Mouse (Mus musculus): ENCODE measurements around the gene Tgm6. TPM values are rescaled to one million over a fixed set of nuclear protein-coding genes. Genes with fewer than 3 reads are reported as not detected.

Gene Tgm6
- polyA plus RNA-seq, 1 experiment from 2014 or later, result not detected

- Histone ChIP-seq H3K4me3 (ENCODE audit: low read length) (no peak overlapping the region), H3K4me1 (ENCODE audit: control insufficient read depth, insufficient read depth, low read length) (no peaks in the 10 kb centered on the region), H3K27ac (ENCODE audit: low read depth, low read length) (no peak overlapping the region), H3K9ac (ENCODE audit: low read depth, low read length) (no peak overlapping the region), H3K9me3 (ENCODE audit: control insufficient read depth, low read length) (no peaks in the 10 kb centered on the region), H3K4me2 (replicated peaks; ENCODE audit: low read depth, low read length) (no peak overlapping the region), H3K36me3 (ENCODE audit: control insufficient read depth, insufficient read depth, low read length) (peaks cover 45% of the 10 kb centered on the region), H3K27me3 (ENCODE audit: control insufficient read depth, insufficient read depth, low read length) (no peaks in the 10 kb centered on the region)
- ATAC-seq (ENCODE audit: low FRiP score, low TSS enrichment), result peak; percentile 9; the same call in 1 of the 2 replicates
- 78% methylated on average over 9 of the region's 9 CpGs for WGBS
Measured at GRCm38 (mm10) chr2:130166311-130167214, 54.3 kb downstream of the Tgm6 start.

GRCm38 (mm10) chr2:130167861-130168260, 55.6 kb downstream of the Tgm6 start:
- H3K9me3 ChIP-seq (ENCODE audit: control insufficient read depth, low read length), result no peaks in the 10 kb centered on the region
- 57% methylated on average over 3 of the region's 3 CpGs for WGBS
- H3K27me3 ChIP-seq (ENCODE audit: control insufficient read depth, insufficient read depth, low read length), result no peaks in the 10 kb centered on the region
- no peaks in the 10 kb centered on the region for H3K4me1 ChIP-seq (ENCODE audit: control insufficient read depth, insufficient read depth, low read length)
- no peak overlapping the region for H3K4me2 ChIP-seq (replicated peaks; ENCODE audit: low read depth, low read length)
- H3K9ac ChIP-seq (ENCODE audit: low read depth, low read length), result no peak overlapping the region
- H3K27ac ChIP-seq (ENCODE audit: low read depth, low read length), result no peak overlapping the region
- H3K36me3 ChIP-seq (ENCODE audit: control insufficient read depth, insufficient read depth, low read length), result peaks cover 58% of the 10 kb centered on the region
- H3K4me3 ChIP-seq (ENCODE audit: low read length), result no peak overlapping the region
- no peak for ATAC-seq (ENCODE audit: low FRiP score, low TSS enrichment)

- no peak overlapping the region for H3K4me3 ChIP-seq (ENCODE audit: low read length)
- H3K27ac ChIP-seq (ENCODE audit: low read depth, low read length), result no peak overlapping the region
- 65% methylated on average over 2 of the region's 2 CpGs for whole genome bisulfite sequencing
- ATAC-seq (ENCODE audit: low FRiP score, low TSS enrichment), result no peak
- no peaks in the 10 kb centered on the region for H3K9me3 ChIP-seq (ENCODE audit: control insufficient read depth, low read length)
- peaks cover 95% of the 10 kb centered on the region for H3K36me3 ChIP-seq (ENCODE audit: control insufficient read depth, insufficient read depth, low read length)
- H3K4me2 ChIP-seq (replicated peaks; ENCODE audit: low read depth, low read length), result no peak overlapping the region
- no peak overlapping the region for H3K9ac ChIP-seq (ENCODE audit: low read depth, low read length)
- no peaks in the 10 kb centered on the region for H3K27me3 ChIP-seq (ENCODE audit: control insufficient read depth, insufficient read depth, low read length)
- H3K4me1 ChIP-seq (ENCODE audit: control insufficient read depth, insufficient read depth, low read length), result peaks cover 2% of the 10 kb centered on the region; the same call in 1 of the 2 replicates
Measured at GRCm38 (mm10) chr2:130171674-130172073, 59.5 kb downstream of the Tgm6 start.

- Histone ChIP-seq H3K4me2 (replicated peaks; ENCODE audit: low read depth, low read length) (peak overlapping the region; percentile 80), H3K4me3 (ENCODE audit: low read length) (peak overlapping the region; percentile 92; the same call in 1 of the 2 replicates), H3K9me3 (ENCODE audit: control insufficient read depth, low read length) (no peaks in the 10 kb centered on the region), H3K27me3 (ENCODE audit: control insufficient read depth, insufficient read depth, low read length) (no peaks in the 10 kb centered on the region), H3K4me1 (ENCODE audit: control insufficient read depth, insufficient read depth, low read length) (peaks cover 15% of the 10 kb centered on the region), H3K9ac (ENCODE audit: low read depth, low read length) (peak overlapping the region; percentile 99), H3K36me3 (ENCODE audit: control insufficient read depth, insufficient read depth, low read length) (peaks cover 53% of the 10 kb centered on the region), H3K27ac (ENCODE audit: low read depth, low read length) (no peak overlapping the region)
- no peak for ATAC-seq (ENCODE audit: low FRiP score, low TSS enrichment)
- 66% methylated on average over 8 of the region's 8 CpGs for WGBS
Measured at GRCm38 (mm10) chr2:130176820-130177219, 64.6 kb downstream of the Tgm6 start.

GRCm38 (mm10) chr2:130178381-130178705, 66.1 kb downstream of the Tgm6 start:
- H3K4me1 ChIP-seq (ENCODE audit: control insufficient read depth, insufficient read depth, low read length), result peaks cover 15% of the 10 kb centered on the region
- H3K36me3 ChIP-seq (ENCODE audit: control insufficient read depth, insufficient read depth, low read length), result peaks cover 38% of the 10 kb centered on the region
- peak overlapping the region; percentile 99 for H3K9ac ChIP-seq (ENCODE audit: low read depth, low read length)
- ATAC-seq (ENCODE audit: low FRiP score, low TSS enrichment), result no peak
- H3K4me3 ChIP-seq (ENCODE audit: low read length), result peak overlapping the region; percentile 92
- no peaks in the 10 kb centered on the region for H3K9me3 ChIP-seq (ENCODE audit: control insufficient read depth, low read length)
- H3K27ac ChIP-seq (ENCODE audit: low read depth, low read length), result peak overlapping the region; percentile 91
- WGBS, result under 1% methylated on average over 11 of the region's 11 CpGs
- H3K4me2 ChIP-seq (replicated peaks; ENCODE audit: low read depth, low read length), result peak overlapping the region; percentile 80
- H3K27me3 ChIP-seq (ENCODE audit: control insufficient read depth, insufficient read depth, low read length), result no peaks in the 10 kb centered on the region

- Histone ChIP-seq H3K27ac (ENCODE audit: low read depth, low read length) (peak within 1 kb of the TSS; percentile 91), H3K9ac (ENCODE audit: low read depth, low read length) (peak within 1 kb of the TSS; percentile 99), H3K4me2 (replicated peaks; ENCODE audit: low read depth, low read length) (peak within 1 kb of the TSS; percentile 80), H3K36me3 (ENCODE audit: control insufficient read depth, insufficient read depth, low read length) (peaks cover 32% of the 10 kb centered on the region), H3K27me3 (ENCODE audit: control insufficient read depth, insufficient read depth, low read length) (no peaks in the 10 kb centered on the region), H3K4me3 (ENCODE audit: low read length) (peak within 1 kb of the TSS; percentile 92), H3K4me1 (ENCODE audit: control insufficient read depth, insufficient read depth, low read length) (peaks cover 15% of the 10 kb centered on the region), H3K9me3 (ENCODE audit: control insufficient read depth, low read length) (no peaks in the 10 kb centered on the region)
- under 1% methylated on average over 71 of the region's 81 CpGs for WGBS
- peak; percentile 92 for ATAC-seq (ENCODE audit: low FRiP score, low TSS enrichment)
Measured at GRCm38 (mm10) chr2:130178706-130179506, 66.7 kb downstream of the Tgm6 start, which contains the start of gene Snrpb. TSS of gene Snrpb (minus strand) at chr2:130179403.

GRCm38 (mm10) chr2:130179507-130180019, 67.3 kb downstream of the Tgm6 start:
- Histone ChIP-seq H3K9ac (ENCODE audit: low read depth, low read length) (peak overlapping the region; percentile 99), H3K4me3 (ENCODE audit: low read length) (peak overlapping the region; percentile 92), H3K36me3 (ENCODE audit: control insufficient read depth, insufficient read depth, low read length) (peaks cover 26% of the 10 kb centered on the region), H3K4me1 (ENCODE audit: control insufficient read depth, insufficient read depth, low read length) (peaks cover 15% of the 10 kb centered on the region), H3K27me3 (ENCODE audit: control insufficient read depth, insufficient read depth, low read length) (no peaks in the 10 kb centered on the region), H3K27ac (ENCODE audit: low read depth, low read length) (peak overlapping the region; percentile 32; the same call in 1 of the 2 replicates), H3K4me2 (replicated peaks; ENCODE audit: low read depth, low read length) (peak overlapping the region; percentile 80), H3K9me3 (ENCODE audit: control insufficient read depth, low read length) (no peaks in the 10 kb centered on the region)
- WGBS, result 1% methylated on average over 15 of the region's 15 CpGs
- peak; percentile 75 for ATAC-seq (ENCODE audit: low FRiP score, low TSS enrichment)

GRCm38 (mm10) chr2:130188391-130188790, 76.2 kb downstream of the Tgm6 start:
- WGBS, result 88% methylated on average over 12 of the region's 12 CpGs
- no peak overlapping the region for H3K27ac ChIP-seq (ENCODE audit: low read depth, low read length)
- no peak overlapping the region for H3K4me3 ChIP-seq (ENCODE audit: low read length)
- no peaks in the 10 kb centered on the region for H3K27me3 ChIP-seq (ENCODE audit: control insufficient read depth, insufficient read depth, low read length)
- H3K4me1 ChIP-seq (ENCODE audit: control insufficient read depth, insufficient read depth, low read length), result no peaks in the 10 kb centered on the region
- H3K4me2 ChIP-seq (replicated peaks; ENCODE audit: low read depth, low read length), result no peak overlapping the region
- no peak for ATAC-seq (ENCODE audit: low FRiP score, low TSS enrichment)
- no peaks in the 10 kb centered on the region for H3K36me3 ChIP-seq (ENCODE audit: control insufficient read depth, insufficient read depth, low read length)
- H3K9ac ChIP-seq (ENCODE audit: low read depth, low read length), result no peak overlapping the region
- no peaks in the 10 kb centered on the region for H3K9me3 ChIP-seq (ENCODE audit: control insufficient read depth, low read length)
